Mouse (Mus musculus) spleen, postnatal 4 days (tissue): Measurements from ENCODE around the gene Slk.
A peak's percentile ranks its signal among the peaks of the same experiment; 100 is the strongest.

Source experiments
- DNase-seq, 2 experiments: peaks; one replicate each; pipeline ENCODE4 v3.0.0; 2022; ENCODE audit warnings: low spot score in 2 of 2

Gene Slk

GRCm38 (mm10) chr19:47652255-47652654 is 72.8 kb downstream of the Slk start:
- peak in 1 of 2 experiments; percentile 52 for DNase-seq

- DNase-seq: peak in 1 of 2 experiments; percentile 56
Observed at GRCm38 (mm10) chr19:47653173-47653572, 73.7 kb downstream of the Slk start.

GRCm38 (mm10) chr19:47654896-47655295 is 75.4 kb downstream of the Slk start:
- peak in 1 of 2 experiments; percentile 67 for DNase-seq

- no peak for DNase-seq
Observed at GRCm38 (mm10) chr19:47658914-47659535, 79.5 kb downstream of the Slk start.

- no peak for DNase-seq
Observed at GRCm38 (mm10) chr19:47659765-47660408, 80.4 kb downstream of the Slk start.

- no peak for DNase-seq
Observed at GRCm38 (mm10) chr19:47667601-47668000, 88.1 kb downstream of the Slk start.

GRCm38 (mm10) chr19:47668399-47668798 is 88.9 kb downstream of the Slk start:
- no peak for DNase-seq

GRCm38 (mm10) chr19:47674419-47674818 is 94.9 kb downstream of the Slk start:
- DNase-seq: peak; percentile 38 to 78

GRCm38 (mm10) chr19:47678675-47679074 is 99.2 kb downstream of the Slk start:
- DNase-seq: no peak

GRCm38 (mm10) chr19:47689592-47689991 is 110.1 kb downstream of the Slk start:
- no peak for DNase-seq

GRCm38 (mm10) chr19:47691994-47692393 is 112.5 kb downstream of the Slk start, which contains the start of gene Col17a1:
Gene Col17a1, minus strand, starts transcription at chr19:47692094.
- no peak for DNase-seq
